Mouse (Mus musculus) neural tube, embryonic 14.5 days (tissue): Measurements from ENCODE around the gene Nos1. TPM values are rescaled to one million over a fixed set of nuclear protein-coding genes. Genes with fewer than 3 reads are reported as not detected.

Experiments used
- ATAC-seq: fragments of 200-750 bp; cut with Nextera tagmentation; 2 replicates; pipeline ENCODE4 v1.8.0; 2017; ENCODE audit warnings: low read depth, mild to moderate bottlenecking, moderate TSS enrichment, moderate library complexity
- H3K27ac ChIP-seq: fragments of 300-500 bp; sonication (generic); 2 replicates; pipeline ENCODE4 v1.5.1; 2014; ENCODE audit warnings: low read depth, mild to moderate bottlenecking, control low read depth, low read length, moderate library complexity, mixed read lengths
- H3K27me3 ChIP-seq: fragments of 300-500 bp; sonication (generic); 2 replicates; pipeline ENCODE4 v1.6.1; 2014; ENCODE audit warnings: low read length; ENCODE audit not compliant: control insufficient read depth, insufficient read depth
- H3K36me3 ChIP-seq: fragments of 300-500 bp; sonication (generic); 2 replicates; pipeline ENCODE4 v1.6.1; 2014; ENCODE audit warnings: low read length, mixed read lengths; ENCODE audit not compliant: control insufficient read depth, insufficient read depth
- H3K4me1 ChIP-seq: fragments of 300-500 bp; sonication (generic); 2 replicates; pipeline ENCODE4 v1.6.1; 2014; ENCODE audit warnings: low read length; ENCODE audit not compliant: control insufficient read depth, insufficient read depth
- H3K4me2 ChIP-seq: fragments of 300-500 bp; sonication (generic); 2 replicates; pipeline ENCODE4 v1.6.1; 2014; ENCODE audit warnings: mild to moderate bottlenecking, low read depth, low read length, control low read depth
- H3K4me3 ChIP-seq: fragments of 300-500 bp; sonication (generic); 2 replicates; pipeline ENCODE4 v1.5.1; 2014; ENCODE audit warnings: low read depth, low read length, control low read depth, mixed read lengths
- H3K9ac ChIP-seq: fragments of 300-500 bp; sonication (generic); replicated peaks from 2 replicates; pipeline ENCODE4 v1.6.1; 2014; ENCODE audit warnings: low read depth, mild to moderate bottlenecking, control low read depth, low read length, mixed read lengths
- H3K9me3 ChIP-seq: fragments of 300-500 bp; sonication (generic); 2 replicates; pipeline ENCODE4 v1.6.1; 2016; ENCODE audit warnings: low read length; ENCODE audit not compliant: control insufficient read depth
- WGBS: fragments of 180-500 bp; shearing (Covaris S2); extraction: QIAGEN DNeasy Blood & Tissue Kit; methylation state at CpG from one replicate; pipeline ENCODE4 v1.1.7; 2014; 5-methylcytosine and 5-hydroxymethylcytosine counted together
- polyA plus RNA-seq: library from polyadenylated mRNA; unstranded; fragments of >200 nt; fragmentation: Nextera tagmentation; extraction: Ambion mirVana; gene quantifications from 2 replicates; pipeline ENCODE4 v1.2.1, GENCODE M21; 2014

The Nos1 gene
- polyA plus RNA-seq, 1 experiment from 2014 or later: 4.7 TPM

DNA sequence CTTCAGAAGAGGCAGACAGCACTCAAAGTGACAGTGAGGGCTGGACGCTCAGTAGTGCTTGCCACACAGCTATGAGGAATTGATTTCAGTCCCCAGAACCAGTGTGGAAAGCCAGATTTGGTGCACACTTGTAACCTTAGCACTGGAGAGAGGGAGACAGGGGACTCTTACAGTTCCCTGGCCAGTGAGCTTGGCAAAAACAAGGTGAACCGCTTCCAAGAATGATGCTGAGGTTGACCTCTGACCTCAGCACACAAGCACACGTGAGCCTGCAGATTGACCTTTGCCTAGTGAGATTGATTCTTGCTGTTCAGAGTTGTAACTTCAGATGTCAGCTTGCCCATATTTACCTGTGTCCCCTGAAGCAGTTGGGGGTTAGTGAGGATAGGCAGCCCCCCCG, 205.5 kb downstream of the Nos1 start:
- Histone ChIP-seq H3K27me3 (no peaks in the 10 kb centered on the region), H3K4me3 (no peak overlapping the region), H3K9ac (no peak overlapping the region), H3K4me2 (no peak overlapping the region), H3K4me1 (no peaks in the 10 kb centered on the region), H3K36me3 (peaks cover 65% of the 10 kb centered on the region), H3K27ac (no peak overlapping the region), H3K9me3 (no peaks in the 10 kb centered on the region)
- 66% methylated on average over 4 of the region's 4 CpGs for WGBS
- no peak for ATAC-seq

DNA sequence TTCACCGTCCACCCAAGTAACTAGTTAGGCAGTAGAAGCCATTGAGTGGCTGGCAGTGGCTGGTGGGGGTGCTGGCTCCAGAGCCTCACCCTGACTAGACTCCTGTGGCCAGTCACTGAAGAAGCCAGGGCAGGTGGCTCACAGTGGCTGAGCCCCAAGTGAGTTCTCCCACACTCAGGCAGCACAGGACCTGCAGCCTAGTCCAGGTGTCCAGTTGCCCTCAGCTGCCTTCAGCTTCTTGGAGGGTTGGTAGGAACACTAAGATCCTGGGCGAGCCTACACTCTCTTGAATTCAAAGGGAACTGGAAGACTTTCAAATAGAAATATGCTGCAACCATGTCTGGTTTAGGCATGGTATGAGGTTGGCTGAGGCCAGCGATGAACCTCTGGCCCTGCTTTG, 207.1 kb downstream of the Nos1 start:
- Histone ChIP-seq H3K4me3 (no peak overlapping the region), H3K9ac (no peak overlapping the region), H3K4me1 (no peaks in the 10 kb centered on the region), H3K9me3 (no peaks in the 10 kb centered on the region), H3K4me2 (no peak overlapping the region), H3K27ac (no peak overlapping the region), H3K36me3 (peaks cover 72% of the 10 kb centered on the region), H3K27me3 (no peaks in the 10 kb centered on the region)
- 92% methylated on average over 3 of the region's 3 CpGs for WGBS
- ATAC-seq: no peak

DNA sequence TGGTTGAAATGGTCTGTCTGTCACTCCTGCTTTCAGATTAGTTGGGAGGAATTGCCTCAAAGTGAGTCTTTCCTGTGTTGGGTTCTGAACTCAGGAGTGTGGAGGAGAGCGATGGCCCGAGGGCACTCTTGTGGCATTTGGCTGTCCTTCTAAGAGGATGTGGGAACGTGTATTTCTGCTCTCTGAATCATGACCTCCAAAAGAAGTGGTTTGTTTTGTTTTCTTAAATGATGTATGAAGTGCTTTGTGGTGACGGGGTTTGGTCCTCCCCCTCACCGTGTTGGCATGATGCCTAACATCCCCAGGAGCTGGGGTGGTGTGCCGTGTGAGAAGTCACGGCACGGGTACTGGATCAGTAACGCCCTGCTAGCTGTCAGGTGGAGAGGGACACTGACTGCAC, 207.5 kb downstream of the Nos1 start:
- H3K36me3 ChIP-seq: peaks cover 69% of the 10 kb centered on the region
- ATAC-seq: no peak
- no peaks in the 10 kb centered on the region for H3K27me3 ChIP-seq
- no peak overlapping the region for H3K4me3 ChIP-seq
- no peaks in the 10 kb centered on the region for H3K9me3 ChIP-seq
- 68% methylated on average over 9 of the region's 9 CpGs for WGBS
- no peaks in the 10 kb centered on the region for H3K4me1 ChIP-seq
- H3K9ac ChIP-seq: no peak overlapping the region
- no peak overlapping the region for H3K27ac ChIP-seq
- no peak overlapping the region for H3K4me2 ChIP-seq

DNA sequence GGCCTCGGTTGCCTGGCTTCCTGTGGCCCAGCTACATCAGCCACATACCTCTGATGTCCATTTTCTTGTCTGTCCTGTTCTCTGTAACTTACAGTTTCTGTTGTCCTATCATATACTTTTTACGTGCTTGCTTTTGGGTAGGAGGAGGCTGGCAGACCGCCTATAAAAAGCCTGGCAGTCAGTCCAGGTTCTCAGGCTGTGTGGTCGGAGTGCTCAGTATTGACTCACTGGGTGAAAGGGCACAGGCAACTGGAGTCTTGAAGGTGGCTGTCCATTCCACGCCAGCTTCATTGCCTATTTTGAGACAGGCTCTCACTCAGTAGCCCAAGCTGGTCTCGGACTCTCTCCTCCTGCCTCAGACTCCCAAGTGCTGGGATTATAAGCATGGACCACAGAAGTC, 208.9 kb downstream of the Nos1 start:
- WGBS: 88% methylated on average over 6 of the region's 6 CpGs
- H3K27me3 ChIP-seq: no peaks in the 10 kb centered on the region
- H3K4me2 ChIP-seq: no peak overlapping the region
- no peak overlapping the region for H3K27ac ChIP-seq
- no peak for ATAC-seq
- H3K9ac ChIP-seq: no peak overlapping the region
- H3K4me1 ChIP-seq: no peaks in the 10 kb centered on the region
- H3K4me3 ChIP-seq: no peak overlapping the region
- peaks cover 76% of the 10 kb centered on the region for H3K36me3 ChIP-seq
- no peaks in the 10 kb centered on the region for H3K9me3 ChIP-seq

DNA sequence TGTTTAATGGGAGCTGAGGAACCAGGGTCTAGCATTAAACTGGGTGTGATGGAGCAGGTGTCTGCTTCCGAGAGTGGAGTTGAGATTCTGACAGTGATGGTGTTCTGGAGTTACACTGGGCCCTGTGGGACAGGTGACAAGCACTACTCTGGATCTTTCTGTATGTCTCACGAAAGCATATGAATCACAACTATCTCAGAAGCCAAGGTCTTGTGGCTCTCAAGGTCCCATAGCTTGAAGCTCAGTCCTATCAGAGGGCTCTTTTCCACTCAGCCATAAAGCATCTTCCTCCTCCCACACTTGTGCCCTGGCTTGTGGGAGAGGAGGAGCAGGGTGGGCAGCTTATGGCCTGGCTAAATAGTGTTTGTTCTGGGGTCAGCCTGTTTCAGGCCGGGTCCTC, 210.1 kb downstream of the Nos1 start:
- Histone ChIP-seq H3K9me3 (no peaks in the 10 kb centered on the region), H3K27me3 (no peaks in the 10 kb centered on the region), H3K4me3 (no peak overlapping the region), H3K27ac (no peak overlapping the region), H3K4me2 (no peak overlapping the region), H3K36me3 (peaks cover 87% of the 10 kb centered on the region), H3K9ac (no peak overlapping the region), H3K4me1 (no peaks in the 10 kb centered on the region)
- WGBS: 91% methylated on average over 3 of the region's 3 CpGs
- ATAC-seq: no peak

DNA sequence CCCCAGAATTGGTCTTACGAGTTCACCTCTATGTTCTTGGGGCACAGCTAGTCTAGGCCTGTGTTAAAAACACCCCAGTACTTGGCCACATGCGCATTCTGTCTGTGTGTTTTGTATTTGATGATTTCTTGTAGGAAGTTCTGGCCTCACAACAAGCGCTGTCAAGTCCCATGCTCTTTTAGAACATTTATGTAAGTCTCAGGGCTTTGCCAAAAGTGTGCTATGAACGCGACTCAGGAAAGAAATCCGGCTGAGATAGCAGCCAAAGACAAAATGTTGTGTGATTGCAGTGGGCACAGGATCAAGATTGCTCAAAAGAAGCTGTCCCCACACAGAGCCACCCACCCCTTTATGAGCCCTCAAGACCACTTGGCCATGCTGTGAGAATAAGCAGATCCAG, 212.7 kb downstream of the Nos1 start:
- no peak overlapping the region for H3K4me2 ChIP-seq
- H3K9ac ChIP-seq: no peak overlapping the region
- H3K27ac ChIP-seq: no peak overlapping the region
- H3K4me3 ChIP-seq: no peak overlapping the region
- no peaks in the 10 kb centered on the region for H3K4me1 ChIP-seq
- ATAC-seq: no peak
- H3K27me3 ChIP-seq: no peaks in the 10 kb centered on the region
- H3K9me3 ChIP-seq: no peaks in the 10 kb centered on the region
- peaks cover 83% of the 10 kb centered on the region for H3K36me3 ChIP-seq
- 98% methylated on average over 6 of the region's 6 CpGs for WGBS

DNA sequence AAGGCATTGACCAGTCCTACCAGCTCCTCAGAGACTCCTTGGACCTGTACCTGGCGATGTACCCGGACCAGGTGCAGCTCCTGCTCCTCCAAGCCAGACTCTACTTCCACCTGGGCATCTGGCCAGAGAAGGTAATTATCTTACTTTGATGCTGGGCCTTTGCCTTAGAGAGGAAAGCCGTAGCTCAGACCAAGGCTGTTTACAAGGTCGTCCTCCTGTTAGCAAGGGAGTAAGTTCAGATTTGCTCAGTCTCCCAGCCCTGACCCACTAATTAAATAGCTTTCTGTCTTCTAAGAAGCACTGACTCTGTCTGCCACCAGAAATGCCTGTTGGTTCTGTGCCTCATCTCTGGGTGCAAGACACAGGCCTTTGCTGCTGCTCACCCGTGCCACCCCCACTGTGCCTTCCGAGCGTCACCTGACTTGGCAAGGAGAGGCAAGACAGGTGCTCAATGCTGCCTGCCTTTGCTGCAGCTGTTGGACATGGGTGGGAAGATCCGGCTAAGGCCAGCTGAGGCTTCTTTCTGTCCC, 214.6 kb downstream of the Nos1 start:
- Histone ChIP-seq H3K27ac (no peak overlapping the region), H3K4me1 (no peaks in the 10 kb centered on the region), H3K36me3 (peaks cover 72% of the 10 kb centered on the region), H3K27me3 (no peaks in the 10 kb centered on the region), H3K9me3 (no peaks in the 10 kb centered on the region), H3K4me2 (no peak overlapping the region), H3K9ac (no peak overlapping the region), H3K4me3 (no peak overlapping the region)
- ATAC-seq: no peak
- 92% methylated on average over 8 of the region's 8 CpGs for WGBS

DNA sequence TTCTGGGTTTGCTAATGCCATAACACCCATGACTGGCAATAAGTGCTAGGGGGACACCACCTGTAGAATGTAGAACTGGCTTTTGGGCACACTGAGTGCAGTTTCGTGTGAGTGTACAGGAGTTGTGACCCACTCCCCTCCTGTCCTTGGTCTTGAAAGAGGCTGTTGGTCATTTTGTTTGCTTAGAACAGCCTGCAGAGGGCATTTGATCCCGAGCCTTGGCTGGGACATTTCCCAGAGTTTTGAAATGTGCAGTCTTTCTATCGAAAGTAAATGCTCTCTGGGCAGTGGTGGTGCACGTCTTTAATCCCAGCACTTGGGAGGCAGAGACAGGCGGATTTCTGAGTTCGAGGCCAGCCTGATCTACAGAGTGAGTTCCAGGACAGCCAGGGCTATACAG, 215.1 kb downstream of the Nos1 start:
- H3K4me2 ChIP-seq: no peak overlapping the region
- H3K9me3 ChIP-seq: no peaks in the 10 kb centered on the region
- no peaks in the 10 kb centered on the region for H3K27me3 ChIP-seq
- H3K4me1 ChIP-seq: no peaks in the 10 kb centered on the region
- H3K27ac ChIP-seq: no peak overlapping the region
- no peak overlapping the region for H3K9ac ChIP-seq
- 86% methylated on average over 5 of the region's 6 CpGs for WGBS
- peaks cover 72% of the 10 kb centered on the region for H3K36me3 ChIP-seq
- no peak for ATAC-seq
- no peak overlapping the region for H3K4me3 ChIP-seq

DNA sequence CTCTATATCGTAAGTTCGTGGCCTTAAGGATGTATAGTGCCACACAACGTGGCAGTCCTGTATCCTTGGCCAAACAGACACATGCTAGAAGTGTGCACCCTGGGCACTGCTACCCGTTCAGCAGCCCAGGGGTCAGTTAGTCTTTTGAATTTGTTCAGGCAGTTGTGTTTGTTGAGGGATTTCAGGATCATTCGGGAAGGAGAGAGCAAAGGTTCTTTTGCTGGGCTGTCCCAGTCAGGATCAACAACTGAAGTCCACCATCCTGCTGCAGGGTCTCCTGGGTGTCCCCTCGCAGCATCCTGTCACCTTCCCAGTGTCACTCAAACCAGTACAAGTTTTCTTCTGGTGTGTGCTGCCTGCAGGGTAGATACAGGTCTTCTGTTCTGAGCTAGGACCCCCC, 215.7 kb downstream of the Nos1 start:
- no peak overlapping the region for H3K4me3 ChIP-seq
- H3K27me3 ChIP-seq: no peaks in the 10 kb centered on the region
- H3K4me2 ChIP-seq: no peak overlapping the region
- H3K36me3 ChIP-seq: peaks cover 73% of the 10 kb centered on the region
- no peak overlapping the region for H3K27ac ChIP-seq
- 93% methylated on average over 6 of the region's 6 CpGs for WGBS
- no peak overlapping the region for H3K9ac ChIP-seq
- no peak for ATAC-seq
- no peaks in the 10 kb centered on the region for H3K9me3 ChIP-seq
- H3K4me1 ChIP-seq: no peaks in the 10 kb centered on the region
